Mouse (Mus musculus): Measurements from ENCODE around the gene Rhbdf1. TPM values are rescaled to one million over a fixed set of nuclear protein-coding genes. Genes with fewer than 3 reads are reported as not detected.

Gene Rhbdf1
- total and polyA plus RNA-seq, 3 experiments = 24.7 to 37.6 (median 34.2) TPM

DNA sequence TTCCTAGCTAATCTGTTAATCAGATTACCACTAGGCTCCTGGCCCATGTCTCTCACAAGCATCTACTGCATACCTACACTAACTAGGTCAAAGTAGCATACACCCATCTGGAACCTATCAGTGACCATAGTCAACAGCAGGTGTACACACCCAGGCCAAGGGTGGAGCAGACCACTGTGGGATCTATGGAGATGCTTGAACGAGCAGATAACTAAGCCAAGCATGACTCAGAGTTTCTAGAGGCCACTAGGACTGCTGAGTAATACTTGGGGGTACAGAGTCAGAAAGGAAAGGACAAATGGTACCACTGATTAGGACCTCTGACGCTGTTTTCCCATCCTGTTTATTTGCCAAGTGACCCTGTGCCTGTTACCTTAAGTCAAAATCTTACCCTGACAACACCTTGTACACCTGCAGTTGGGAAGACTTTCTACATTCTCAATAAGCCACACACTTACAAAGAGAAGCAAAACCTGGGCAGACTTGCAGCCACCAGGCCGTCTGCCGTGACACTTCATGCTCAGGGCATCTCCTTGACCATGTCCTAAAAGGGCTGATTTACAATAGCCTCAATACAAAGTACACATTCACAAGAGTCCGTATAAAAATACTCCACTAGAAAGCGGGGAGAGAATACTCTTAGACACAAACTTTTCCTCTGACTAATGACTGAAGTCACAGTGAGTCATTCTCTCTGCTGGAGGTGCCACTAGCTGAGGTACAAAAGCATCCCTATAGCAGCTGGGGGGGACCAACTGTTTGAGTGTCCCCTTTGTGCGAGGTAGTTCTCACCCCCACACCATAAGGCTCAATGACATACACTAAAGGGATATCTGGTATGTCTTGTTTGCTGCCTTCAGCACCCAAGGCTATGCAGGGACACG, 29.0 kb upstream of the Rhbdf1 start:
- Histone ChIP-seq H3K27me3 (replicated peaks) (no peaks in the 10 kb centered on the region), H3K27ac (ENCODE audit: insufficient read depth, low read depth) (no peak overlapping the region), H3K4me1 (ENCODE audit: control insufficient read depth in 1 of 2, insufficient read depth in 2 of 2) (peaks cover 0 to 27% of the 10 kb centered on the region in 2 experiments; a peak in 2 of 4 replicates), H3K36me3 (replicated peaks in 1 of 2; ENCODE audit: control insufficient read depth in 1 of 2, insufficient read depth in 1 of 2, low read length in 1 of 2) (peaks cover 75 to 98% of the 10 kb centered on the region in 2 experiments), H3K9ac (ENCODE audit: insufficient read depth, low read depth) (no peak overlapping the region), H3K79me2 (replicated peaks; ENCODE audit: control insufficient read depth, extremely low read depth, insufficient read depth, poor library complexity, severe bottlenecking) (no peaks in the 10 kb centered on the region), H3K9me3 (replicated peaks; ENCODE audit: low read length) (no peaks in the 10 kb centered on the region), H3K4me3 (replicated peaks in 1 of 3; ENCODE audit: low read depth in 2 of 3, low read length in 2 of 3, poor library complexity in 1 of 3) (no peak overlapping the region), H3K4me2 (ENCODE audit: insufficient read depth, low read depth, poor library complexity, severe bottlenecking) (no peak overlapping the region)
- TF ChIP-seq ETS1 (conservative IDR thresholded peaks at IDR 0.05; ENCODE audit: low read depth, low read length) (0 out of 2 replicates have a peak, but pooled peaks have one; percentile 18), CHD1 (IDR thresholded peaks at IDR 0.05; ENCODE audit: low read depth, low read length) (no peak)
- no peak for DNase-seq (ENCODE audit: extremely low read depth)
- in situ Hi-C loops (cut with MboI; ENCODE audit: low pct_ligation_motif_present, low pct_unique_long_range_greater_than_20kb, low sequenced_read_pairs) = loop anchor here (5.0 kb wide), 2 partner anchors 36 to 66 kb away; partner anchors contain the start of gene Hbq1b
- dilution Hi-C loops (cut with MboI; ENCODE audit: extremely low pct_ligation_motif_present, extremely low pct_unique_long_range_greater_than_20kb, low sequenced_read_pairs) = no loop called here

DNA sequence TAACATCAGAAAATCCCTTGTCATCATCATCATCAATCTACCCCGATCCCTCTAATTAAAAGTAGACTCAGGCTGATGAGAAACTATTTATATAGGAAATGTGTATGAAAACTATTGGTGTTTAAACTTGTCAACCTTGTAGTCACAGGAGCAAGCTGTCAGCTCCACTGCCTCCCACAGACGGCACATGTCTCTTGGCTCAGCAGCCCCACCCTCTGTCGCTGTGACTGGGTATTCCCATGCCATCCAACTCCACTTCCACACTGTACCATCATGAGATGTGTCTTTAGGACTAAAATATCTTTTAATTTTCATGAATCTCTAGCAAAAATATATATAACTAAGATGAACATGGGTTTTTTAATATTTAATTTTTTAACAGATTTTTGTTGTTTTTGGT, 26.2 kb upstream of the Rhbdf1 start:
- TF ChIP-seq GABPA (IDR thresholded peaks at IDR 0.05; ENCODE audit: insufficient replicate concordance, low read depth, low read length) = no peak
- no peak for TF ChIP-seq ZKSCAN1 (IDR thresholded peaks at IDR 0.05; ENCODE audit: borderline replicate concordance, low read depth, low read length)
- no peak for TF ChIP-seq RCOR1 (conservative IDR thresholded peaks at IDR 0.05; ENCODE audit: low read depth, low read length)
- no peak for TF ChIP-seq CTCF (conservative IDR thresholded peaks at IDR 0.05 in 1 of 2, IDR thresholded peaks at IDR 0.05 in 1 of 2; ENCODE audit: low read depth in 2 of 2, low read length in 2 of 2)
- TF ChIP-seq MXI1 (IDR thresholded peaks at IDR 0.05; ENCODE audit: low read depth, low read length) = no peak
- no peak for TF ChIP-seq TBP (conservative IDR thresholded peaks at IDR 0.05; ENCODE audit: low read depth, low read length)
- no peak for TF ChIP-seq ETS1 (conservative IDR thresholded peaks at IDR 0.05; ENCODE audit: low read depth, low read length)
- TF ChIP-seq RAD21 (IDR thresholded peaks at IDR 0.05; ENCODE audit: low read depth, low read length) = no peak
- TF ChIP-seq USF2 (conservative IDR thresholded peaks at IDR 0.05; ENCODE audit: low read depth, low read length) = no peak
- DNase-seq (ENCODE audit: extremely low read depth) = no peak
- Histone ChIP-seq H3K4me2 (ENCODE audit: insufficient read depth, low read depth, poor library complexity, severe bottlenecking) (no peak overlapping the region), H3K9me3 (replicated peaks; ENCODE audit: low read length) (no peaks in the 10 kb centered on the region), H3K36me3 (replicated peaks in 1 of 2; ENCODE audit: control insufficient read depth in 1 of 2, insufficient read depth in 1 of 2, low read length in 1 of 2) (peaks cover 67 to 97% of the 10 kb centered on the region in 2 experiments), H3K9ac (ENCODE audit: insufficient read depth, low read depth) (no peak overlapping the region), H3K27me3 (replicated peaks) (no peaks in the 10 kb centered on the region), H3K4me1 (ENCODE audit: control insufficient read depth in 1 of 2, insufficient read depth in 2 of 2) (peaks cover 0 to 52% of the 10 kb centered on the region in 2 experiments; a peak in 2 of 4 replicates), H3K27ac (ENCODE audit: insufficient read depth, low read depth) (no peak overlapping the region), H3K4me3 (replicated peaks in 1 of 3; ENCODE audit: low read depth in 2 of 3, low read length in 2 of 3, poor library complexity in 1 of 3) (no peak overlapping the region), H3K79me2 (replicated peaks; ENCODE audit: control insufficient read depth, extremely low read depth, insufficient read depth, poor library complexity, severe bottlenecking) (no peaks in the 10 kb centered on the region)
- dilution Hi-C loops (cut with MboI; ENCODE audit: extremely low pct_ligation_motif_present, extremely low pct_unique_long_range_greater_than_20kb, low sequenced_read_pairs) (no loop called here), in situ Hi-C loops (cut with MboI; ENCODE audit: low pct_ligation_motif_present, low pct_unique_long_range_greater_than_20kb, low sequenced_read_pairs) (no loop called here)

DNA sequence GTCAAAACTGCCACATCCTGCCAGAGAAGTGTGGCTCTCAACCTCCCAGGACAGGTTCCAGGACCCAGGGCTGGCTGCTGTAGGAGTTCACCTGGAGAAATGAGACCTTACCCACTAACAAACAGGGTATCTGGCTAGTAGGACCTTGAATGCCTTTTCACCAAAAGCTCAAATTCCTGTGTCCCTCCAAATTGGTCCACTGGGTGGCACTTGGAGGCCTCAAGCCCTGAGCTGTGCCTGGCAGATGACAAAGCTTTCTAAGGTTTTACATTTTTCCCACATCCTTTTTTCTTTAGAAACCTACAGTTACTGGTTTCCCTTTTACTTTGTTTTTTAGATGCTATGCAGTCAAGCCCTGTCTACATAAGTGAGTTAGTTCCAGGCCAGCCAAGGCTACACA, 25.0 kb upstream of the Rhbdf1 start:
- dilution Hi-C loops (cut with MboI; ENCODE audit: extremely low pct_ligation_motif_present, extremely low pct_unique_long_range_greater_than_20kb, low sequenced_read_pairs) = no loop called here
- H3K79me2 ChIP-seq (replicated peaks; ENCODE audit: control insufficient read depth, extremely low read depth, insufficient read depth, poor library complexity, severe bottlenecking) = no peaks in the 10 kb centered on the region
- DNase-seq (ENCODE audit: extremely low read depth) = no peak
- in situ Hi-C loops (cut with MboI; ENCODE audit: low pct_ligation_motif_present, low pct_unique_long_range_greater_than_20kb, low sequenced_read_pairs) = no loop called here
- no peak overlapping the region for H3K27ac ChIP-seq (ENCODE audit: insufficient read depth, low read depth)
- H3K36me3 ChIP-seq (replicated peaks in 1 of 2; ENCODE audit: control insufficient read depth in 1 of 2, insufficient read depth in 1 of 2, low read length in 1 of 2) = peaks cover 69 to 97% of the 10 kb centered on the region in 2 experiments
- TF ChIP-seq ZNF384 (IDR thresholded peaks at IDR 0.05; ENCODE audit: low read depth, low read length) = no peak
- peak; percentile 43 to 78 for TF ChIP-seq CTCF (conservative IDR thresholded peaks at IDR 0.05 in 1 of 2, IDR thresholded peaks at IDR 0.05 in 1 of 2; ENCODE audit: low read depth in 2 of 2, low read length in 2 of 2)
- TF ChIP-seq SMC3 (IDR thresholded peaks at IDR 0.05; ENCODE audit: low read depth, low read length) = peak; percentile 80
- TF ChIP-seq RCOR1 (conservative IDR thresholded peaks at IDR 0.05; ENCODE audit: low read depth, low read length) = no peak
- peak; percentile 41; the same call in 1 of the 2 replicates for TF ChIP-seq IRF4 (IDR thresholded peaks at IDR 0.05; ENCODE audit: low read depth, low read length)
- TF ChIP-seq MAFK (IDR thresholded peaks at IDR 0.05; ENCODE audit: insufficient replicate concordance, low read length) = no peak
- peak; percentile 70 for TF ChIP-seq RAD21 (IDR thresholded peaks at IDR 0.05; ENCODE audit: low read depth, low read length)
- no peak for TF ChIP-seq MEF2A (IDR thresholded peaks at IDR 0.05; ENCODE audit: borderline replicate concordance, low read depth, low read length)
- H3K9ac ChIP-seq (ENCODE audit: insufficient read depth, low read depth) = no peak overlapping the region
- H3K4me3 ChIP-seq (replicated peaks in 1 of 3; ENCODE audit: low read depth in 2 of 3, low read length in 2 of 3, poor library complexity in 1 of 3) = no peak overlapping the region
- H3K27me3 ChIP-seq (replicated peaks) = no peaks in the 10 kb centered on the region
- H3K9me3 ChIP-seq (replicated peaks; ENCODE audit: low read length) = no peaks in the 10 kb centered on the region
- no peak overlapping the region for H3K4me2 ChIP-seq (ENCODE audit: insufficient read depth, low read depth, poor library complexity, severe bottlenecking)
- peaks cover 0 to 57% of the 10 kb centered on the region in 2 experiments; a peak in 2 of 4 replicates for H3K4me1 ChIP-seq (ENCODE audit: control insufficient read depth in 1 of 2, insufficient read depth in 2 of 2)

Data from CH12.LX (cell line).